Mouse (Mus musculus) MEL (cell line): Measurements from ENCODE around the gene Sppl3. TPM values are rescaled to one million over a fixed set of nuclear protein-coding genes. Genes with fewer than 3 reads are reported as not detected.

Experiments
- DNase-seq: peaks from one replicate; pipeline ENCODE4 v3.0.0; 2011; ENCODE audit warnings: low read depth, low spot score
- H3K27ac ChIP-seq: 2 replicates; pipeline ENCODE4 v1.5.1; 2012; ENCODE audit warnings: low read depth, mild to moderate bottlenecking, control low read depth, low read length, moderate library complexity; ENCODE audit not compliant: control insufficient read depth
- H3K27me3 ChIP-seq, 2 experiments: fragments of 150-350 bp in 1 of 2; sonication (generic) in 1 of 2; 2 replicates each; pipeline ENCODE4 v1.6.1; 2012; ENCODE audit warnings: low read length in 2 of 2, mild to moderate bottlenecking in 2 of 2, improper control_type of control experiment in 1 of 2, moderate library complexity in 1 of 2; ENCODE audit not compliant: insufficient read depth in 2 of 2, control insufficient read depth in 1 of 2
- H3K36me3 ChIP-seq, 2 experiments: 2 replicates each; pipeline ENCODE4 v1.6.1; 2012 to 2014; ENCODE audit warnings: low read length in 2 of 2, improper control_type of control experiment in 1 of 2, inconsistent platforms in 1 of 2, mild to moderate bottlenecking in 1 of 2; ENCODE audit not compliant: insufficient read depth in 2 of 2, control insufficient read depth in 1 of 2
- H3K4me1 ChIP-seq, 2 experiments: fragments of 150-350 bp in 1 of 2; sonication (generic) in 1 of 2; 2 replicates each; pipeline ENCODE4 v1.6.1; 2012; ENCODE audit warnings: low read length in 2 of 2, improper control_type of control experiment in 1 of 2, mild to moderate bottlenecking in 1 of 2; ENCODE audit not compliant: insufficient read depth in 2 of 2, control insufficient read depth in 1 of 2
- H3K4me3 ChIP-seq, 2 experiments: fragments of 150-350 bp in 1 of 2; sonication (generic) in 1 of 2; 2 replicates each; pipeline ENCODE4 v1.5.1; 2012; ENCODE audit warnings: low read depth in 2 of 2, low read length in 2 of 2, mild to moderate bottlenecking in 2 of 2, moderate library complexity in 2 of 2, control low read depth in 1 of 2, improper control_type of control experiment in 1 of 2; ENCODE audit not compliant: control insufficient read depth in 1 of 2, insufficient read depth in 1 of 2
- H3K79me2 ChIP-seq: 2 replicates; pipeline ENCODE4 v1.6.1; 2012; ENCODE audit warnings: mild to moderate bottlenecking, low read length, moderate library complexity; ENCODE audit not compliant: control insufficient read depth, poor library complexity, insufficient read depth
- H3K9ac ChIP-seq: 2 replicates; pipeline ENCODE4 v1.6.1; 2012; ENCODE audit warnings: low read depth, mild to moderate bottlenecking, control low read depth, low read length, moderate library complexity; ENCODE audit not compliant: control insufficient read depth, poor library complexity, severe bottlenecking
- H3K9me3 ChIP-seq: fragments of 150-350 bp; sonication (generic); replicated peaks from 2 replicates; pipeline ENCODE4 v1.6.1; 2012; ENCODE audit warnings: mild to moderate bottlenecking, low read length, improper control_type of control experiment, moderate library complexity; ENCODE audit not compliant: insufficient read depth
- CHD1 ChIP-seq: IDR thresholded peaks from 2 replicates; pipeline ENCODE4 v1.6.1; 2012; ENCODE audit warnings: low read depth, mild to moderate bottlenecking, inconsistent platforms, low read length, improper control_type of control experiment
- CHD2 ChIP-seq: IDR thresholded peaks from 2 replicates; pipeline ENCODE4 v1.6.1; 2011; ENCODE audit warnings: low read length, improper control_type of control experiment
- CTCF ChIP-seq, 3 experiments: IDR thresholded peaks in 2 of 3; conservative IDR thresholded peaks in 1 of 3; 2 replicates each; pipeline ENCODE4 v1.5.1; 2011 to 2012; ENCODE audit warnings: low read length in 3 of 3, low read depth in 2 of 3, mild to moderate bottlenecking in 2 of 3, improper control_type of control experiment in 1 of 3, inconsistent platforms in 1 of 3, mixed read lengths in 1 of 3, moderate library complexity in 1 of 3; ENCODE audit not compliant: control insufficient read depth in 1 of 3, insufficient read depth in 1 of 3, poor library complexity in 1 of 3, severe bottlenecking in 1 of 3
- E2F4 ChIP-seq: IDR thresholded peaks from 2 replicates; pipeline ENCODE4 v1.6.1; 2011; ENCODE audit warnings: low read depth, low read length, improper control_type of control experiment, borderline replicate concordance
- EP300 ChIP-seq, 2 experiments: IDR thresholded peaks; 2 replicates each; pipeline ENCODE4 v1.6.1; 2011; ENCODE audit warnings: improper control_type of control experiment in 2 of 2, low read length in 2 of 2, low read depth in 1 of 2, mild to moderate bottlenecking in 1 of 2
- GATA1 ChIP-seq: IDR thresholded peaks from 2 replicates; pipeline ENCODE4 v1.6.1; 2011; ENCODE audit warnings: low read depth, low read length, improper control_type of control experiment
- HCFC1 ChIP-seq: IDR thresholded peaks from 2 replicates; pipeline ENCODE4 v1.6.1; 2012; ENCODE audit warnings: low read depth, mild to moderate bottlenecking, inconsistent platforms, low read length, improper control_type of control experiment, moderate library complexity
- JUND ChIP-seq: IDR thresholded peaks from 2 replicates; pipeline ENCODE4 v1.6.1; 2011; ENCODE audit warnings: low read depth, mild to moderate bottlenecking, improper control_type of control experiment, low read length
- KAT2A ChIP-seq: conservative IDR thresholded peaks from 2 replicates; pipeline ENCODE4 v1.6.1; 2012; ENCODE audit warnings: low read depth, low read length, improper control_type of control experiment, inconsistent platforms
- MAFK ChIP-seq: IDR thresholded peaks from 2 replicates; pipeline ENCODE4 v1.6.1; 2011; ENCODE audit warnings: low read depth, mild to moderate bottlenecking, low read length, improper control_type of control experiment, borderline replicate concordance
- MAX ChIP-seq: IDR thresholded peaks from 2 replicates; pipeline ENCODE4 v1.6.1; 2011; ENCODE audit warnings: low read length, improper control_type of control experiment
- MAZ ChIP-seq: IDR thresholded peaks from 2 replicates; pipeline ENCODE4 v1.6.1; 2012; ENCODE audit warnings: low read depth, mild to moderate bottlenecking, inconsistent platforms, low read length, improper control_type of control experiment
- MEF2A ChIP-seq: IDR thresholded peaks from 2 replicates; pipeline ENCODE4 v1.6.1; 2014; ENCODE audit warnings: low read depth, mild to moderate bottlenecking, inconsistent platforms, low read length, improper control_type of control experiment; ENCODE audit not compliant: poor library complexity, insufficient replicate concordance, severe bottlenecking; ENCODE audit errors: extremely low read depth
- MYB ChIP-seq: IDR thresholded peaks from 2 replicates; pipeline ENCODE4 v1.6.1; 2011; ENCODE audit warnings: mild to moderate bottlenecking, low read depth, low read length, improper control_type of control experiment
- MYC ChIP-seq: IDR thresholded peaks from 2 replicates; pipeline ENCODE4 v1.6.1; 2011; ENCODE audit warnings: low read depth, mild to moderate bottlenecking, low read length, improper control_type of control experiment, moderate library complexity
- NELFE ChIP-seq: IDR thresholded peaks from 2 replicates; pipeline ENCODE4 v1.6.1; 2011; ENCODE audit warnings: low read depth, low read length, improper control_type of control experiment
- NRF1 ChIP-seq: IDR thresholded peaks from 2 replicates; pipeline ENCODE4 v1.6.1; 2014; ENCODE audit warnings: low read depth, mild to moderate bottlenecking, inconsistent platforms, low read length, improper control_type of control experiment, moderate library complexity; ENCODE audit not compliant: poor library complexity, insufficient read depth, severe bottlenecking
- POLR2AphosphoS2 ChIP-seq: IDR thresholded peaks from 2 replicates; pipeline ENCODE4 v1.6.1; 2011; ENCODE audit warnings: low read length, improper control_type of control experiment
- RAD21 ChIP-seq: IDR thresholded peaks from 2 replicates; pipeline ENCODE4 v1.6.1; 2011; ENCODE audit warnings: mild to moderate bottlenecking, low read depth, low read length, improper control_type of control experiment
- RCOR1 ChIP-seq: IDR thresholded peaks from 2 replicates; pipeline ENCODE4 v1.6.1; 2012; ENCODE audit warnings: low read depth, mild to moderate bottlenecking, inconsistent platforms, low read length, improper control_type of control experiment
- SIN3A ChIP-seq: IDR thresholded peaks from 2 replicates; pipeline ENCODE4 v1.6.1; 2012; ENCODE audit warnings: low read length, improper control_type of control experiment, inconsistent platforms
- TBP ChIP-seq: IDR thresholded peaks from 2 replicates; pipeline ENCODE4 v1.8.0; 2011; ENCODE audit warnings: low read depth, low read length, improper control_type of control experiment
- UBTF ChIP-seq: IDR thresholded peaks from 2 replicates; pipeline ENCODE4 v1.6.1; 2012; ENCODE audit warnings: low read depth, mild to moderate bottlenecking, inconsistent platforms, low read length, improper control_type of control experiment, moderate library complexity, borderline replicate concordance; ENCODE audit not compliant: insufficient read depth
- ZC3H11A ChIP-seq: IDR thresholded peaks from 2 replicates; pipeline ENCODE4 v1.6.1; 2012; ENCODE audit warnings: low read depth, mild to moderate bottlenecking, inconsistent platforms, low read length, improper control_type of control experiment
- ZKSCAN1 ChIP-seq: IDR thresholded peaks from 2 replicates; pipeline ENCODE4 v1.6.1; 2012; ENCODE audit warnings: low read depth, mild to moderate bottlenecking, inconsistent platforms, low read length, improper control_type of control experiment, moderate library complexity
- ZMIZ1 ChIP-seq: IDR thresholded peaks from 2 replicates; pipeline ENCODE4 v1.6.1; 2012; ENCODE audit warnings: low read depth, mild to moderate bottlenecking, inconsistent platforms, low read length, improper control_type of control experiment, moderate library complexity
- polyA plus RNA-seq, 2 experiments: library from polyadenylated mRNA; stranded (reverse) in 1 of 2; unstranded in 1 of 2; fragments of >175 nt in 1 of 2; fragments of >200 nt in 1 of 2; gene quantifications; 2 replicates each; pipeline versions ENCODE4 v1.2.1 to v1.2.4; 2012; ENCODE audit warnings: low replicate concordance in 2 of 2, low read depth in 1 of 2; ENCODE audit not compliant: insufficient read length in 2 of 2, insufficient read depth in 1 of 2, missing spikeins in 1 of 2
- total RNA-seq: library from RNA; depleted of rRNA; stranded (reverse); fragments of 300-350 nt; gene quantifications from 2 replicates; pipeline ENCODE4 v1.2.3, GENCODE M21; 2012

Sppl3 gene
- total and polyA plus RNA-seq, 3 experiments: 25.8 to 50.9 TPM; not detected in 1

DNA sequence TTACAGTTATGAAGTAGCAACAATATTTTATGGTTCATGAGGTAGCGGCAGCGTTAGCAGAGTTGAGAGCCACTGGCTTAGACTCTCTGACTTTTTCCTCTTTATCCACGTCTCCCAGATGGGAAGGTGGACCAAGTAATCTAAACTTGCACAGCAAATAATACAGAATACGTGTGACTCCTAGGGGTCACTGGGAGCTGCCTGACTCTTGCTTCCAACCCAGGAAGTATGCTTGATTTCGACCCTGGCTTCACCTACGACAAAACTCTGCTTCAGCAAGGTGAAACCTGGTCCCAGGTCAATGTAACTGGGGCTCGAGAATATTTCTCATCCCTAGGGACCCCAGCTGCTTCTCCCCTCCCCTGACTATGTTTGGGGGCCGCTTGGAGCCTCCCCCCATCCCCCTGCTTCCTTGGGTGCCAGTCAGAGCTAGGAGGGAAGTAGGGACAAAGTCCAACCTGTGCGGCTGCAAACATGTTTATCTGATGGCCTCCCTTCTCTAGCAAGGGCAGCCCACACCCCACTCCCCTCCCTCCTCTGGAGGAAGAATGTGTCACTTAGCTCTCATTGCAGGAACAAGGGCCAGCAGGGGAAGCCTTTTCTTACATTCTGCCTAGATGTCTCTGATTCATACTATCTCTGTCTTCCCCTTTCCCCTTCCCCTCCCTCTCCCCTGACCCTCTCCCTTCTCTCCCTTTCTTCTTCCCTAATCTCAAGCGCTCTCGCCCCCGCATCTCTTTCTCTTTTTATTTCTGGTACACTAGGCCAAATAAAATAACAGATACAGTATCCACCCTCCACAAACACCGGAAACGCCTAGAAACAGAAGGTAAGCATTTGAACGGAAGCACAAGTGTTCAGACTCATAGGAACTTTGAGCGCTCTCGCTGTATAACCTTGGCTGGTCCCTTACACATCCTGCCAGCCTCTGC lies 45.7 kb upstream of the Sppl3 start (continued):
- TF ChIP-seq HCFC1 (no peak), MYC (no peak), POLR2AphosphoS2 (no peak), MAFK (no peak)

DNA sequence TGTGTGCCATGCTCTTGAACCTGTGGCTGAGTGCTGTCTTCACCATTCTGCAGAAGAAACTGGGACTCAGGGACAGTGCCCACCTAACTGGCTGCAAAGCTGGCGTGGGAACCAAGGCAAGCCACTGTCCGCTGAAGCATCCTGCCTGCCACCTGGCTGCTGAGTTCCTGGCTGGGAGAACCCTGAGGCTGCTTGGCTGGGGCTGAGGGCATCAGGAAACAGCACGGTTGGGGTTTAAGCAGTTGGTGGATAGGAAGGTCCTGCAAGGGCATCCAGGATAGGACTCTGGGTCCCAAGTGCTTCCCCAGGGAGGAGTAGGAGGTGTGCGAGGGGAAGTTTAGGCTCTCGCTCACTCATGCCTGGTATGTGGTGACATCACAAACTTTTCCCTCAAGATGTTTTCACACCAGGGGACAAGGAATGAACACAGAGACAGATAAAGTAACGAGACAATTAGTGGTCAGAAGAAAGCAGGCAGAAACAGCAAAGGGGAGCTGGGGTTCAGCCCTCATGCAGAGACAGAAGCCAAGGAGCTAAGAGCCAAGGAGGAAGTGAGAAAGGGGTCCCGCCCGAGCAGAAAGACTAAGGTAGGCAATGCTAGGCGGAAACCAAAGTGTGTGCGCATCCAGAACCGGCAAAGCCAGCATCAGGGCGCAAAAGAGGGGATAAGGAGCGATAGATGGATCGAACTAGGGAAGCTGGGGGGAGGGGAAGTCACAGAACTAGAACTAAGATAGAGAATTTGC lies 43.2 kb upstream of the Sppl3 start:
- no peak for TF ChIP-seq CHD1
- TF ChIP-seq ZMIZ1: no peak
- no peak for TF ChIP-seq MAZ
- no peak for TF ChIP-seq POLR2AphosphoS2
- no peak for TF ChIP-seq NRF1
- TF ChIP-seq CTCF (IDR thresholded peaks at IDR 0.05 in 2 of 3, conservative IDR thresholded peaks at IDR 0.05 in 1 of 3; ENCODE audit: control insufficient read depth in 1 of 3, insufficient read depth in 1 of 3, low read depth in 2 of 3, low read length in 3 of 3, poor library complexity in 1 of 3, severe bottlenecking in 1 of 3): no peak
- TF ChIP-seq TBP: no peak
- TF ChIP-seq NELFE: no peak
- no peak for TF ChIP-seq SIN3A
- TF ChIP-seq MAX: no peak
- no peak for TF ChIP-seq EP300 (IDR thresholded peaks at IDR 0.05; ENCODE audit: low read depth in 1 of 2, low read length in 2 of 2)
- TF ChIP-seq, all 39 proteins: peak for 0
- Histone ChIP-seq H3K9ac (no peak overlapping the region), H3K79me2 (no peaks in the 10 kb centered on the region), H3K4me3 (no peak overlapping the region), H3K27me3 (no peaks in the 10 kb centered on the region; a peak in 1 of 4 replicates), H3K27ac (no peak overlapping the region), H3K4me1 (peaks cover 0 to 11% of the 10 kb centered on the region in 2 experiments; a peak in 3 of 4 replicates), H3K9me3 (no peaks in the 10 kb centered on the region), H3K36me3 (peaks cover 0 to 7% of the 10 kb centered on the region in 2 experiments; a peak in 2 of 4 replicates)
- DNase-seq: no peak

DNA sequence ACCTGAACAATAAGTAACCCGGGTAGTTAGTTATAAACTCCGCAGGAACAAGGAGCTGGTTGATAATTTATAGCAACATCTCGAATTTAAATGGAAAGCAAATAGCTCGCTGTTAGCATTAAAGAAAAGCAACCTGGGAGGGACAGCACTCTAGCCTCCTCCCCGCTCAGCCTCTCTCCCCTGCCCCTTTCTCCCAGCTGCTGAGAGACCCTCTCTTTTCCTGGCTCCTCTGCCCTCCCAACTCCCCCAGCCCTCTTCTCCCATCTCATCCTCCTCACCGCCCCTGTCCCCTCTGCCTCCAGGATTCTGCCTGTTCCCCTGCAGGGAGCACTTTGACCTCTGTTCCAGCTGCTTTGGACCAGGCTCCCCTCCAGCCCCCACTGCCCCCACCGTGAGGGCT lies 42.3 kb upstream of the Sppl3 start:
- Histone ChIP-seq H3K4me1 (peaks cover 0 to 11% of the 10 kb centered on the region in 2 experiments; a peak in 3 of 4 replicates), H3K27ac (no peak overlapping the region), H3K4me3 (no peak overlapping the region), H3K9ac (no peak overlapping the region), H3K36me3 (peaks cover 0 to 7% of the 10 kb centered on the region in 2 experiments; a peak in 2 of 4 replicates), H3K9me3 (no peaks in the 10 kb centered on the region), H3K79me2 (no peaks in the 10 kb centered on the region), H3K27me3 (no peaks in the 10 kb centered on the region; a peak in 1 of 4 replicates)
- no peak for DNase-seq
- TF ChIP-seq MYB (no peak), RCOR1 (no peak), POLR2AphosphoS2 (no peak), GATA1 (no peak), NRF1 (no peak), MEF2A (no peak), NELFE (no peak), ZKSCAN1 (no peak), E2F4 (no peak), JUND (no peak), CHD2 (no peak), RAD21 (no peak), KAT2A (no peak), SIN3A (no peak), MAZ (no peak), UBTF (no peak), ZC3H11A (no peak)
